Mouse (Mus musculus) adrenal gland, postnatal 36 days (tissue): ENCODE measurements around the gene Gm10663. TPM values are rescaled to one million over a fixed set of nuclear protein-coding genes. Genes with fewer than 3 reads are reported as not detected.

ENCODE experiments used
- DNase-seq, 2 experiments: peaks; one replicate each; pipeline ENCODE4 v3.0.0; 2021; ENCODE audit warnings: mixed read lengths in 1 of 2
- long read RNA-seq, 2 experiments: library from polyadenylated mRNA; stranded (forward); transcript quantifications; one replicate each; pipeline ENCODE4 v2.0.0; 2021; ENCODE audit warnings: borderline sequencing depth in 2 of 2
- total RNA-seq, 2 experiments: library from RNA; stranded (reverse); gene quantifications; 2 replicates each; pipeline ENCODE4 v1.2.3; 2021

Gene Gm10663
- not detected for total RNA-seq
- long read RNA-seq, experiment 1, result 0 reads
- long read RNA-seq, experiment 2, result 0 reads

DNA sequence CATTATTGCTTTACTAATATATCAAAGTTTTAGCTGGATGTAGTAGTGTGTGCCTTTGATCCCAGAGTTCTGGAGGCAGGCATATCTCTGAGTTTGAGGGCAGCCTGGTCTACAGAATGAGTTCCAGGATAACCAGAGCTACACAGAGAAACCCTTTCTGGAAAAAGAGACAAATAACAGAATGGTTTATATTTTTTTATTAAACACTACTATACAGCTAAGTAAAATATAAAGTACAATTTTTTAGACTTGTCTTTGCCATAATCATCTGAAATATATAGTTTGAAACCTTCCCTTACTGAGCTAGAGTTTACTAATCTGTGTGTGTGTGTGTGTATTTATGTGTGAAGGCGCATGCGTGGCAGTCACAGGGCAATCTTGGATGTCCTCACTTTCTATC, at the start of gene Gm10663:
Gm10663 (plus strand) TSS at position 301 of the 400 bp plus-strand sequence.
- no peak for DNase-seq

DNA sequence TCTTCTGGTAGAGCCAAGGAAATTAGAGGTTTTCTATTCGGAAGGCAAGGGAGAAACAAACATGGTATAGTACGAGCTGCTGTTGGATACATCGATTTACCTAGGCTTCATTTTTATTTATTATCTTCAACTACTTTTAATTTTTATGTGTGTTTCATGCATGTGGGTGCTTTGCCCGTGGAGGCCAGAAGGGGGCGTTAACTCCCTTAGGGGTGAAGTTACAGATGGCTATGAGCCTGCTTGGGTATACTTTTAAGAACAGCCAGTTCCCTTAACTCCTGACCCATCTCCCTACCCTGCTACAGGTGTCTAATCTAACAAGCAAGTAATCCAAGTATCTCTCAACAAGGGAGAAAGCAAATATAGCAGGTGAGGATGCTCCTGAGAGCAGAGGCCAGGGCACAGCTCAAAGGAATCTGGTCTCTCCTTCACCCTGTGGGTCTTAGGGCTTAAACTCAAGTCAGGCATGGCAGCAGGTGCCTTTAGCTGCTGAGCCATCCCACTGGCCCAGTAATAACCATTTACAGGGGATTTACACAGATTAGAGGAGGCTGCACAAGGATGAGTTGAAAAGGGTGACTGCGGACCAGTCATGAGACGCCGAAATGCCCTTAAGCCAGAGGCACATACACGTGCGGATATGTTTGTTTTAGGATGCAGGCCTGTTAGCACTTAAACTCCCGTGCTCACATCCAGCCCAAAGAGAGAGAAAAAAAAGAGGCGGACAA, 45.7 kb upstream of the Gm10663 start:
- DNase-seq, result no peak

DNA sequence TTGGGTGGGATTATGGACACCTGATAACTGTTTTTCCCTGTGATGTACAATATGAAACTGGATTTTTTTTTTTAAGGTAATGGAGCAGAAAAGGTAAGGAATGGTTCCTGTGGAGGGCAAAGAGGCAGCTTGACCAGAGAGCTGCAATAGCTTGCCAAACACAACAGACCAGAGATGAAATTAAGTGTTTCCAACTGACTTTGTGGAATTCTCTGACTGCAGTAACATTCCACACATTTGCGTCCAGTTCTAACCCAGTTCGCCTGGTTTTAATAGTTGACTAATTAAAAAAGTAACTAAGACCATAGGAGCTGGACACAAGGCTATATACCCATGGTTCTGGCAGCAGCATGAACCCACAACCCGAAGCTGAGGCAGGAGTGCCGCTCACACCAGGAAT, 45.1 kb upstream of the Gm10663 start:
- no peak for DNase-seq

DNA sequence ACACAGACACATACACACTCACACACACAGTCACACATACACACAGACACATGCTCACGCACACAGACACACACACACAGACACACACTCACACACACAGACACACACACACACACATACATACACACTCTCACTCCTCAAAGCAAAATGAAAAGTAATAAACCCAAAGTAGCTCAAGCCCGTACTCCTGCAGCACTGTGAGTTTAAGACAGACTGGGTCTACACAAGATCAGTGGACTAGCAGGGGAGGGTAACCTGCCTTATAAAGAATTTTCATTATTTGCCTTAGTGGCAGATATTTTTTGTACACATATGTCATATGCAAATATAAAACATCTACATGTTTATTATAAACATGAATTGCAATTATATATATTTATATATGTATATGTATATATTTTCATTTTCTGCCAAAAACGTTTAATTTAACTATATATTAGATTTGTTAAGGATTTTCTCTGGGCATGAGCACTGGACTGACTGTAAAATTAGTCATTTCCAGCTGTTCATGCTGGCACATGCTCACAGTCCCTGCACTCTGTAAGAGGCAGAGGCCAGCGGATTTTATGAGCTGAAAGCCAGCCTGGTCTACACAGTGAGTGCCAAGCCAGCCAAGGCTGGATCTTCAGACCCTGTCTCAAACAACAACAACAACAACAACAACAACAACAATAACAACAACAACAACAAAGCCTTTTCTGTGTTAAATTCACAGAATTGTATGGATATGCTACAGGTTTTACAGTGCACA, 43.9 kb upstream of the Gm10663 start:
- no peak for DNase-seq

DNA sequence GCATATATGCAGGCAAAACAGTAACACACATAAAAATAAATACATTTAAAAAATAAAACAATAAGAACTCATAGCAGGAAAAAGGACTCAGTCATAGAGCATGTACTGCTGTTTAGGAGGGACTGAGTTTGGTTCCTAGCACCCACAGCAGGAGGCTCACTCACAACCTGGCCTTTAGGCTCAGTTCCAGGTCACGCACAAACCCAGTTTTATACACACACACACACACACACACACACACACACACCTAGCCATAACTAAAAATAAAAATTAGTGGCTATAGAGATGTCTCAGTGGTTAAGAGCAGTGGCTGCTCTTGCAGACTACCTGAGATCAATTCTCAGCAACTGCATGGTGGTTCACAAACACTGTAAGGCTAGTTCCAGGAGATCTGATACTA, 42.7 kb upstream of the Gm10663 start:
- no peak for DNase-seq

DNA sequence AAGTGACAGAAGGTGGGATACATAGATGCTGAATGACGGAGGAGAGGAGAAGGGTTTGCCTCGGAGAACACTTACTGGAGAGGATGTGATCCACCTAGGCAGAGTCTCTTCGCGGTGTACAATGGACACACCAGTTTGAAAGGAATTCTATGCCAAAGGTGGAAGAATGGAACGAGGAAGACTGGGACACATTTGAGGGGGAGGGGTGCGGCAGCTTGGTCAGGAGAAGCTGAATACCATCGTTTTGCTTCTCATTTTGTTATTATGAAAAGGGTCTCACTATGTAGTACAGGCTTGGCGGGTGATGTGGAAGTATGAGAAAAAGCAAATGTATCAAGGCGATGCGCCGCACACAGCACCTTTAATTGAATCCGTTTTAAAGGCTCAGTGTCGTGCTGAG, 41.8 kb upstream of the Gm10663 start:
- no peak for DNase-seq

DNA sequence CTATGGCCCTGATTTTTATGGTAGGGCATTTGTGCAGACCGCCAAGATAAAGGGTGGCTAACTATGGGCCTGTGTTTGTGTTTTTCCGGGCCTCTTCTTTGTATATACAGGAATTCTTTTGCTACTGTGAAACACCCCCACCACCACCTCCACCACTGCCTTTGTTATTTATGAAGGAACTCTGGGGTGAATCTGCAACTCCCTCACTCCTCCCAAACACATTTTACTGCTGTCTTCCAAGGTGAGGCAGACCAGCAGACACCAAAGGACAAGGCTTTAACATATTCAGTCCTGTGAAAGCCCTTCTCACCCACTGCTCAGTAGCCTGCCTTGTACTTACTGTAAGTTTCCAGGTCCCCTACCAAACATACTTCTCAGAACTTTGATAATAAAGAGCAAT, 40.7 kb upstream of the Gm10663 start:
- DNase-seq, result no peak

DNA sequence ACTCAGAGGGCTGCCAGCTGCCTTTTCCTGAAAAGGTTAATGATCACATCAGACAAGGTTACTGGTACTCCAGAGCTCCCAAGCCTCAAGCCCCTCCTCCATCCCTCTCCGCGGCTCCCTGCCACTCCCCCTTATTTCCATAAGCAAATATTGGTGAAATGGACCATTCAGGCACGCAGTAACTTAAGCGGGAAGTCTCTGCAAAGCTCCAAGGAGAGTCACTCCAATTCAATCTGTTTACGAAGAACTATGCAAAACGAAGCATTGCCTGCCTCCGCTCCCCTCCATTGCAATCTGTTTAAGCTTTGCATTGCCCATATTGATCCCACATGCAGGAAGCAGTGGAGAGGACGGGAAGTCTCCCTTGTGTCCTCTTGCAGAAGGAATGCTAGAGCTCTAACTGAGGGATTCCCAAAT, 37.7 kb upstream of the Gm10663 start, which contains the start of gene Apela:
Apela (minus strand) TSS at position 220 of the 417 bp plus-strand sequence.
- peak; percentile 40 for DNase-seq

DNA sequence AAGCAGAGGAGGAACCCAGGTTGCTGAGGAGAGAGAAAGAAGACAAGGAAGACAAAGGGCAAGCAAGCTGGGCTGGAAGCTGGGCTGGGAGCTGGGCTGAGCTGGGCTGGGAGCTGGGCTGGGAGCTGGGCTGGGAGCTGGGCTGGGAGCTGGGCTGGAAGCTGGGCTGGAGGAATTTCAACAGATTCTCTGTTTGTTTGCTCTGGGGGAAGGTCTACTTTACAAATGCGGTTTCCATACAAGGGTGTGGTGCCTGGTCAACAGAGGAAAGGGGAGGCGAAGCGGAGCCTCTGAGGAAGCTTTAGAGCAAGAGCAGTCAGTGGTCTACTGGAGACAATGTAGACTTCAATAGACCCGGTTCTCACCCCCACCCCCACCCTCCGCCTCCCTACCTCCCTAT, 28.3 kb upstream of the Gm10663 start:
- DNase-seq, result no peak

DNA sequence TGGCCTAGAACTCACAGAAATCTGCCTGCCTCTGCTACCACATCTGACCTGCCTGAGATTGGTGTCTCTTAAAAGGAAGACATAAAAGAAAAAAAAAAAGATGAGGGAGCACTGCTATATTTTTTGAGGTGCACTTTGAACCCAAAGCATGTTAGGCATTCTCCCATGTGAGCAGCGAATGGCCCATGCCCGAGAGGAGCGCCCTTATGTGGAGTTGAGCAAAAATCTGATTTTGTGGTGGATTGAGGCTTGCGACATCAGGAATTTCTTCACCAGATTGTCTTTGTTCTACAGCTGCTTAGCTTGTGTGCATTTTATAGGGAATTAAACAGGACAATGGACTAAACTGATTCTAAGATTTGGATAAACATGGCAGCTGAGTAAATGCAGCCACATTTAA, 27.6 kb upstream of the Gm10663 start:
- DNase-seq, result no peak

DNA sequence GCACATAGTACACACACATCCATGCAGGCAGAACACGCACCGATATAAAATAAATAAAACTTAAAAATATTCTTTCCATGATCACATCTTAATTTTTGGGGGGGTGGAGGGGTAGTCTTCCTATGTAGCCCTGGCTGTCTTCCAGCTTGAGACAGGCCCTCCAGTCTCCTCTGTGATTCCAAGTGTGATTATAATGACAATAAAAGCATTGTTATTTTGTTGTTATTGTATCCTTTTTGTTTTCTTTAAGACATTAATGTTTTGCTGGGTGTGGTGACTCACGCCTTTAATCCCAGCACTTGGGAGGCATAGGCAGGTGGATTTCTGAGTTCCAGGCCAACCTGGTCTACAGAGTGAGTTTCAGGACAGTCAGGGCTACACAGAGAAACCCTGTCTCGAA, 27.0 kb upstream of the Gm10663 start:
- no peak for DNase-seq

DNA sequence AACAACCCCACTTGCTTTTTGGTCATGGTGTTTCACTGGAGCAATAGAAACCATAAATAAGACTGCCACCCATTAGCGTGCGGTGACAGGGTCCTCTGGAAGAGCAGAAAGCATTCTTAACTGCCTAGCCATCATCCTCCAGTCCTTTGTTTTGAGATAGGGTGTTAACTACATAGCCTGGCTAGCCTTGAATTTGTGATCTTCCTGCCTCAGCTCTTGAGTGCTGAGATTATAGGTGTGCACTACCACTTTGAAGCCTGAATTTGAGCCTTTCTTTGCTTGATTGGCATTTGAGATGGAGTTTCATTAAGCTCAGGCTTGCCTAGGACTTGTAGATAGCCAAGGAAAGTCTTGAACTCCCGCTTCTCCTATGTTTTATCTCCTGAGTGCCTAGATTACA, 21.3 kb upstream of the Gm10663 start:
- no peak for DNase-seq

DNA sequence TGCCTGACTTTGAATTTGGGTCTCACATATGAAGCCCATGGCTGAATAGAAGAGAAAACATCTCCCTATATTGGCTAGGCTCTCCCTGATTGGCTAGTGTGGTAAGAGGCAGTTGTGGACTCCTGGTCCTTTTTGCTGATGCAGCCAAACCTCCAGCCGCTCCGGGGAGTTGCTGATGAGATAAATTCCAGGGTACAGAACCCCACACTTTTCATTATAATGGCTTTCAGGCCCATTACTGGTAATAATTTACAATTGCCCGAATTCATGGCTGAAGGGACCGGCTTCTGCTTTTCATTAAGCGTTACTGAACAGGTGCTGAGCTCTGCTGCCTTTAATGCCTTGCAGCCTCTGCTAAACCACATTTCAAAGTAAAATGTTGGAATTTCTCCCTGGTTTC, 20.9 kb upstream of the Gm10663 start:
- DNase-seq, result no peak

DNA sequence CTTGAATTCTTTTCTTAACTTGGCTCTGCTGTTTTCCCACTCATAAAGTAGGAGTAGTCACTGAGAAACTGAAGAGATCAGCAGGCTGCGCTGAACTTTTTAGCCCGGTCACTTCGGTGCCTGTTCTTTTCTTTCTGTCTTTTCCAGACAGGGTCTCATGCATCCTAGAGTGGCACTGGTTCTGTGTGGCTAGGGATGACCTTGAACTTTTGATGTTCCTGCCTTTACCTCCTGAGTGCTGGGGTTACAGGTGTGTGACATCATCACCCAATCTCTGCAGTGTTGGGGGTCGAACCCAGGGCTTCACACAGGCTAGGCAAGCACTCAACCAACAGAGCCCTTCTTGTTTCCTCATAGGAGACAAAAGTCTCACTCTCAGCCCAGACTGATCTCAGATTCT, 18.1 kb upstream of the Gm10663 start:
- no peak for DNase-seq

DNA sequence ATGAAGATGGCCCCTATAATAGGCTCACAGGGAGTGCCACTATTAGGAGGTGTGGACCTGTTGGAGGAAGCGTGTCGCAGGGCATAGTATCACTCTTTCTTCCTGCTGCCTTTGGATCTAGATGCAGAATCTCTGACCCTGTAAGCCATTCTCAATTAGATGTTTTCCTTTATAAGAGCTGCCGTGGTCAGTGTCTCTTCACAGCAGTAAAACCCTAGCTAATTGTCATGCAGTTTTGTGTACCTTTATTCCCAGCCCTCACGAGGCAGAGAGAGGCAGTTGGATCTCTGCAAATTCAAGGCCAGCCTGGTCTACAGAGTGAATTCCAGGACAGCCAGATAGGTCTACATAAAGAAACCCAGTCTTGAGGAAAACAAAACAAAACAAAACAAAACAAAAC, 12.6 kb upstream of the Gm10663 start:
- DNase-seq, result no peak

DNA sequence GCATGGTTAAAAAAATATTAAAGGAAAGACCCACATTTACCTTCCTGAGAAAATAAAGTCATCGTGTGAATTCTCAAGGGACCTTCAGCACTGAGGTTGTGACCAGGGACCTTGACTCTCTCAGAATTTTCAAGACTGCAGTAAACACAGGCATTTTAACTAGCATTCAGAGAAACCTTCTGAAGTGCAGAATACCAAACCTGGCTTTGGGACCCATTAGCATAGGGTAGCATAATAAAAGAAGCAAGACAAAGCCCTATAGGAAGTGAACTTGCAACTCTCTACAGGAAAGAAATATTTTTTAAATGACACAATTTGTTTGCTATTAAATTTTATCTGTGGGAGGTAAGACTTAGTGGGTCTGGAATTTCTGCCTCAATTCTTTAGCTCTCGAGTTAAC, 10.8 kb upstream of the Gm10663 start:
- DNase-seq, result no peak

DNA sequence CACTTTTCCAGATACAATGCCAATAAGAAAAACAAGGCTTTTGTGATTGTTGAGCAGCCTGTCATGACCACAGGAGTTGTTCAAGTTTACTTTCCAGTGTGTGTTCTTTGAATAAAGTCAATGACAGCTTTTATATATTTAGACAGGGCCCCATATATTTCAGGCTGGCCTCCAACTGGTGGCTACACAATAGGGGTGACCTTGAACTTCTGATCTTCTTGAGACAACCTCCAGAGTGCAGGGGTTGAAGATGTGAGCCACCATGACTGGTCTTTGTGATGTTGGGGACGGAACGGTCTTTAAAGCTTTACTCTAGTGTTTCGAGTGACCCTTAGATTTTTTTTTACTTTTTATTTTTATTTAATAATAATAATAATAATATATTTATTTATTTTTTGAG, 9.2 kb upstream of the Gm10663 start:
- DNase-seq, result no peak

DNA sequence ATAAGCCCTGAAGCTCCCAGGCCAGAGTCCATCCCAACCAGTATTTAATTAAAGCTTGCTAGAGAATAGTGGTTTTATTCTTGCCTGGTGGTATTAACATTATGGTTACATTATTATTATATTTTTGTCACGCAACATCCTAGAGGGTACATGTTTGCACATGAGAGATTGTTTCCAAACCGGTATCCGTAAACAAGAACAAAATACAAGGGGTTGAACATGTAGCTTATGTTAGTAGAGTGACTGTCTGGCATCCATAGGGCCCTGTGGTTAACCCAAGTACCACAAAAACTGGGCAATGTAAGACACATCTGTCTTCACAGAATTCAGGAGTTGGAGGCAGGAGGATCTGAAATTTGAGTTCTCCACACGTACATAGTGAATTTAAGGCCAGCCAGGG, 7.8 kb upstream of the Gm10663 start:
- DNase-seq, result no peak

DNA sequence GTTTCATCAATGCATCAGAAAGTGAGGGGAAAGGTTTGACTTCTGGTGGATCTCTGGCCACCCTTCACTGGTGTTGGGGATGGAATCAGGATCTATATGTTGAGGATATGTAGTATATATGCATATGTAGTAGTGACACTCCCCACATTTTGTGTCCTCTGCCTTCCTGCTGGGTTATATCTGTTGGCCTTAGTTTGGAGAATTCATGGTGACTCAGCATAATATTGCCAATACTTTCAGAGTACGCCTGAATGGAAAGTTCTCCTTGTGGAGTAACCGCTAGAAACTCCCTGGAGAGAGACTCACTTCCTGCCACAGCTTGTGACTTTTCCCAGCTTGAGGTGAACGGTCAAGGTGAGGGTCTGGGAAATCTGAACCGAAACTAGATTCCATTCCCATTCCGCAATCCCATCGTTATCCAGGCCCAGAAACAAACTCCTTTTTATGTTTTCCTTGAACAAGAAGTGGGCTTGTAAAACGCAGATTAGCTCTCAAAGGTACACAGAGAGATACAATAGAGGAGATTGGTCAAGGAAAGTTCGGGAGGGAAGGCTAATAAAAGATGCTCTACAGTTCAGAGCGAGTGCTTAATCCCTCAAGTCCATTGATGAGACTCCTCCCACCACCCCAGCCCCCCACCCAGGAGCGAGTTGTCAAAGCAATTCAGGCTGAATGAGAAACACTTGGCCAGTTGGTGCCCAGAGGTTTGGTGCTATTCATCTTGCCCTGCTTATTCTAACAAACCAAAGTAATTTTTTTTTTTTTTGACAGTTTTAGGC, 7.0 kb upstream of the Gm10663 start:
- DNase-seq, result no peak

DNA sequence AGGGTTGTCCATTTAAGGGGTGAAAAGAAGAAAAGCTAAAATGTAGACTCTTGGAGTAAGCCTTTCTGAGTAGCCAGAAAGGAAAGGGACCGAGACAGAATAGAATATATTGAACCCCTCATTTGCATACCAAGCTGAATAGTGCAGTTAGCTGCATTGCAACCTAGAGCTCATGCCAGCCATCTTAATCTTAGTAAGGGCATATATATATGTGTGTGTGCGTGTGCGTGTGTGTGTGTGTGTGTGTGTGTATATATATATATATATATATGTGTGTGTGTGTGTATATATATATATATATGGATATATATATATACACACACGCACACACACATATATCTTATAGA, 6.4 kb upstream of the Gm10663 start:
- no peak for DNase-seq

DNA sequence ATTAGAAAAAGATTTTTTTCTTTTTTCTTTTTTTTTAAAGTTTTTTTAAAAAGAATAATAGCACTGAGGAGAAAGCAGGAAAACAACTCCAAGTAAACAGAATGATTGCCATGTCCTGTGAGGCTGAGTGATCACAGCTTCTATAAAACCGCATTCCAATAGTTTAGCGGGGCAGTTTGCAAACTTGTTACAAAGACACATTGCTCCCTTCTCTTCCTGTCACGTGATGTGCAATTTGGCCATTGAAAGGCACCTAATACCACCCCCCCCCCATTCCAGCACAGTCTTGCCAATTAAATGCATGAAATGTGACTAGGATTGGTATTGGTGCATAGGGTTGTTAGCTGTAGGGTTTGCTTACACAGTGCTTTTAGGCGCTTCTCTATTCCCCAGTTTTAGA, 3.8 kb upstream of the Gm10663 start:
- no peak for DNase-seq

DNA sequence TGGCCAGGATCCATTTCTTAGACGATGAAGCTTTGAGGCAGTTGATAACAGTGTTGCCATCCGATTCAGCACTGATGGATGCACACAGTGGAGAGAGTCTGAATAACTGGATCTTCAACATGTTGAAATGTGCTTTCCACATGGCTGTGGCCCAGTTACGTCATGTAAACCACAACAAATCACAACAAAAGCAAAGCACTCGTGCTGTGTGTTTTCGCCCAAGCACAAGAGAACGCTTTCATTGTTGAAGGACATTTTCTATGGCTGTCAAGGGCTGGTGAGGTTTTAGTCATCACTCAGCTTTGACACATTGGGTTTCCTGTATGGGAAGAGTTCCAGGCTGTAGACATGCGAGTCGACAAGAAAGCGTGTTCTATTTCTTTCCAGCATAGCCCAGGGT, 5.9 kb downstream of the Gm10663 start:
- peak; percentile 8 to 50 for DNase-seq

DNA sequence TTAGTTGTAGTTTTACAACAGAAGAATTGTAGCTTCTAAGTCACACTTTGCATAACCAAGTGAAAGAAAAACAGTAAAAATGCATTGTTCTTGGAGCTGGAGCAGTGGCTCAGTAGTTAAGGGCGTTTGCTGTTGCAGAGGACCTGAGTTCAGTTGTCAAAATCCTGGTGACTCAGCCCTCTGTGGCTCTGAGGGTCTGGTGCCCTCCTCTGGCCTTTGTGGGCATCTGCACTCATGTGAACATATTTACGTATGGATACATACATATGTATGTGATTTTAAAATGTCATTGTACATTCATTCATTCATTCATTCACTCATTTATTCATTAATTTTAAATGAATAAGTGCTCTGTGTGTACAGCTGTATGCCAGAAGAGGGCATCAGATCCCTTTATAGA, 10.8 kb downstream of the Gm10663 start:
- no peak for DNase-seq
